Mouse (Mus musculus) intestine, postnatal 0 days (tissue): ENCODE measurements around the gene Dyrk1b. TPM values are rescaled to one million over a fixed set of nuclear protein-coding genes. Genes with fewer than 3 reads are reported as not detected.

ENCODE experiments used
- ATAC-seq: fragments of 200-750 bp; cut with Nextera tagmentation; 2 replicates; pipeline ENCODE4 v1.8.0; 2017; ENCODE audit warnings: mild to moderate bottlenecking, moderate TSS enrichment, moderate library complexity
- H3K27ac ChIP-seq: fragments of 300-500 bp; sonication (generic); 2 replicates; pipeline ENCODE4 v1.5.1; 2014; ENCODE audit warnings: mild to moderate bottlenecking, low read depth, low read length, moderate library complexity
- H3K27me3 ChIP-seq: fragments of 300-500 bp; sonication (generic); replicated peaks from 2 replicates; pipeline ENCODE4 v1.6.1; 2014; ENCODE audit warnings: low read length, mixed read lengths; ENCODE audit not compliant: control insufficient read depth, insufficient read depth
- H3K36me3 ChIP-seq: fragments of 300-500 bp; sonication (generic); 2 replicates; pipeline ENCODE4 v1.6.1; 2014; ENCODE audit warnings: mild to moderate bottlenecking, moderate library complexity; ENCODE audit not compliant: control insufficient read depth, insufficient read depth
- H3K4me1 ChIP-seq: fragments of 300-500 bp; sonication (generic); replicated peaks from 2 replicates; pipeline ENCODE4 v1.6.1; 2014; ENCODE audit warnings: antibody characterized with exemption, low read length, mixed read lengths; ENCODE audit not compliant: control insufficient read depth, insufficient read depth
- H3K4me2 ChIP-seq: fragments of 300-500 bp; sonication (generic); replicated peaks from 2 replicates; pipeline ENCODE4 v1.6.1; 2014; ENCODE audit warnings: low read depth, mild to moderate bottlenecking, moderate library complexity
- H3K4me3 ChIP-seq: fragments of 300-500 bp; sonication (generic); 2 replicates; pipeline ENCODE4 v1.5.1; 2014; ENCODE audit warnings: low read depth, low read length
- H3K9ac ChIP-seq: fragments of 300-500 bp; sonication (generic); 2 replicates; pipeline ENCODE4 v1.6.1; 2014; ENCODE audit warnings: mild to moderate bottlenecking, low read depth, low read length
- H3K9me3 ChIP-seq: fragments of 300-500 bp; sonication (generic); 2 replicates; pipeline ENCODE4 v1.6.1; 2016; ENCODE audit warnings: mixed run types; ENCODE audit not compliant: control insufficient read depth
- CTCF ChIP-seq: sonication (generic); IDR thresholded peaks from 2 replicates; pipeline ENCODE4 v1.5.1; 2016; ENCODE audit warnings: low read depth, mild to moderate bottlenecking, control low read depth, antibody characterized with exemption, moderate library complexity
- WGBS: fragments of 180-500 bp; shearing (Covaris S2); extraction: QIAGEN DNeasy Blood & Tissue Kit; methylation state at CpG from one replicate; pipeline ENCODE4 v1.1.7; 2014; 5-methylcytosine and 5-hydroxymethylcytosine counted together
- polyA plus RNA-seq: library from polyadenylated mRNA; unstranded; fragments of >200 nt; fragmentation: Nextera tagmentation; extraction: Ambion mirVana; gene quantifications from 2 replicates; pipeline ENCODE4 v1.2.1, GENCODE M21; 2015

Dyrk1b gene
- polyA plus RNA-seq, 1 experiment from 2014 or later: 7.0 TPM

GRCm38 (mm10) chr7:28175358-28175757 is 3.9 kb upstream of the Dyrk1b start:
- Histone ChIP-seq H3K27ac (no peak overlapping the region; the same call in 1 of the 2 replicates), H3K9me3 (no peaks in the 10 kb centered on the region), H3K9ac (no peak overlapping the region), H3K4me3 (no peak overlapping the region), H3K4me1 (peaks cover 3% of the 10 kb centered on the region; the same call in 1 of the 2 replicates), H3K27me3 (no peaks in the 10 kb centered on the region), H3K4me2 (no peak overlapping the region), H3K36me3 (peaks cover 37% of the 10 kb centered on the region)
- ATAC-seq: no peak
- WGBS: 80% methylated on average over 4 of the region's 4 CpGs
- no peak for TF ChIP-seq CTCF

GRCm38 (mm10) chr7:28179741-28180377 is 590 bp downstream of the Dyrk1b start:
- peak; percentile 96 for ATAC-seq
- Histone ChIP-seq H3K9ac (peak overlapping the region; percentile 85), H3K27me3 (no peaks in the 10 kb centered on the region), H3K4me2 (peak overlapping the region; percentile 96), H3K4me3 (peak overlapping the region; percentile 88), H3K4me1 (no peaks in the 10 kb centered on the region), H3K36me3 (peaks cover 69% of the 10 kb centered on the region), H3K27ac (peak overlapping the region; percentile 71), H3K9me3 (no peaks in the 10 kb centered on the region)
- no peak for TF ChIP-seq CTCF
- under 1% methylated on average over 46 of the region's 56 CpGs for WGBS

GRCm38 (mm10) chr7:28180890-28181289 is 1.6 kb downstream of the Dyrk1b start:
- Histone ChIP-seq H3K36me3 (peaks cover 69% of the 10 kb centered on the region), H3K27ac (no peak overlapping the region)
- WGBS: 70% methylated on average over 5 of the region's 5 CpGs

GRCm38 (mm10) chr7:28181376-28181775 is 2.1 kb downstream of the Dyrk1b start:
- Histone ChIP-seq H3K27ac (no peak overlapping the region), H3K4me3 (no peak overlapping the region), H3K9ac (no peak overlapping the region), H3K4me2 (no peak overlapping the region), H3K9me3 (no peaks in the 10 kb centered on the region), H3K27me3 (no peaks in the 10 kb centered on the region), H3K4me1 (no peaks in the 10 kb centered on the region), H3K36me3 (peaks cover 69% of the 10 kb centered on the region)
- ATAC-seq: no peak
- no peak for TF ChIP-seq CTCF
- WGBS: 96% methylated on average over 12 of the region's 12 CpGs

More at GRCm38 (mm10) chr7:28180890-28181289, 1.6 kb downstream of the Dyrk1b start:
- no peaks in the 10 kb centered on the region for H3K9me3 ChIP-seq
- peak overlapping the region; percentile 96 for H3K4me2 ChIP-seq
- peak overlapping the region; percentile 88; the same call in 1 of the 2 replicates for H3K4me3 ChIP-seq
- no peak for TF ChIP-seq CTCF
- H3K9ac ChIP-seq: 0 out of 2 replicates have a peak overlapping the region, but pooled peaks have one; percentile 85
- no peak for ATAC-seq
- no peaks in the 10 kb centered on the region for H3K4me1 ChIP-seq
- no peaks in the 10 kb centered on the region for H3K27me3 ChIP-seq

GRCm38 (mm10) chr7:28182320-28182719 is 3.1 kb downstream of the Dyrk1b start:
- Histone ChIP-seq H3K9ac (no peak overlapping the region), H3K27ac (no peak overlapping the region), H3K27me3 (no peaks in the 10 kb centered on the region), H3K4me2 (no peak overlapping the region), H3K9me3 (no peaks in the 10 kb centered on the region), H3K4me3 (no peak overlapping the region), H3K4me1 (no peaks in the 10 kb centered on the region), H3K36me3 (peaks cover 68% of the 10 kb centered on the region)
- WGBS: 96% methylated on average over 22 of the region's 22 CpGs
- no peak for TF ChIP-seq CTCF
- no peak for ATAC-seq

- Histone ChIP-seq H3K9me3 (no peaks in the 10 kb centered on the region), H3K4me2 (no peak overlapping the region), H3K27me3 (no peaks in the 10 kb centered on the region), H3K36me3 (peaks cover 78% of the 10 kb centered on the region), H3K4me1 (no peaks in the 10 kb centered on the region), H3K9ac (no peak overlapping the region), H3K4me3 (no peak overlapping the region), H3K27ac (no peak overlapping the region)
- TF ChIP-seq CTCF: no peak
- no peak for ATAC-seq
- WGBS: 94% methylated on average over 14 of the region's 14 CpGs
Observed at GRCm38 (mm10) chr7:28185884-28186283, 6.6 kb downstream of the Dyrk1b start.
